Mouse (Mus musculus) lung, adult 2 months (tissue): ENCODE results near the gene Nudt8.

Experiments
- CTCF ChIP-seq: fragments of 200-500 bp; IDR thresholded peaks from 2 replicates; pipeline ENCODE4 v1.5.1; 2011; ENCODE audit warnings: mild to moderate bottlenecking, low read length, control low read depth; ENCODE audit not compliant: insufficient read depth
- POLR2A ChIP-seq: fragments of 200-500 bp; IDR thresholded peaks from 2 replicates; pipeline ENCODE4 v1.6.1; 2011; ENCODE audit warnings: low read depth, mild to moderate bottlenecking, control low read depth, low read length, borderline replicate concordance; ENCODE audit errors: extremely low read depth

DNA sequence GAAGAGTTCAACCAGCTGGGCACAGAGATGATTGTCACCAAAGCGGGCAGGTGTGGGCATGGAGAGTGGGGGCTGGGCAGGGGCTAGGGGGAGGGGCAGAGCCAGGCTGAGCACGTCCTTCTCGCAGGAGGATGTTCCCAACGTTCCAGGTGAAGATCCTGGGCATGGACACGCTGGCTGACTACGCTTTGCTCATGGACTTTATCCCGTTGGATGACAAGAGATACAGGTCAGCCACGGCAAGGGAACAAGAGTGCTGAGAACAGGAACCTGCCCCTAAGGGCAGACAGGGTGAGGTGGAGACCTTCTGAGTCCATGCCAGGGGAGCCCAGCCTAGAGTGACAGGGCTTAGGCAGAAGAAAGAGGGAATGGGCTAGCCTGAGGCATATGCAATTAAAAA is 3.6 kb upstream of the Nudt8 start:
- no peak for TF ChIP-seq POLR2A
- TF ChIP-seq CTCF = no peak
